Mouse (Mus musculus): ENCODE results near the gene Klhl41.
A peak's percentile ranks its signal among the peaks of the same experiment; 100 is the strongest.

The Klhl41 gene

DNA sequence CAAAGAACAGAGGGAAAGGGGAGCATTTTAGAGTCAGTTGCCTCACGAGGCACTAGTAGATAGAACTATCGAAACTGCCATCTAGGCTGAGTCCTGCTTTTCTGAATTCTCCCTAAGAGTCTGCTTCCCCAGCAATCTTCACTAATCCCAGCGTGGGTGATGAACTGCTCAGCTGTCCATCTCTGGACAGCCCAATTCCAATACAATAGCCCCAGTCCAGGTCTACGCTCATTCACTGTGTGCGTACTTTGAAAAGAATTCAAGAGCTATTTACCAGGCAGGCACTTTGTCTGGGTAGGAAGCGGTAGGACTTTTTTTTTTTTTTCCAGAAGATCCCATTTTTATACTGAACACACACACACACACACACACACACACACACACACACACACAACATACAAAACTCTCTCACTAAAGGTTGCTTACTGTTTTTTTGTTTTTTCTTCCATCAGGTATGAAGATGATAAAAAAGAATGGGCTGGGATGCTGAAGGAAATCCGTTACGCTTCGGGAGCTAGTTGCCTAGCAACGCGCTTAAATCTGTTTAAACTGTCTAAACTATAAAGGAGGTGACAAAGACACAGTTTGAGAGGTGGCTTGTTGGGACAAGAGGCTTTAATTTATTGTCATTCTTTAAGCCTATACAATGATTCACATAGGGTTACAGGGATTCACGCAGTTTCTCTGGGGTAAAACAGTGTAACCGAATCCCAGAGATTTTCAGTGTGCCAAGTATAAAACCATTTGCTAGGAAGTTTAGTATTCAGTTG lies 13.3 kb downstream of the Klhl41 start:
- DNase-seq (ENCODE audit: low spot score): peak; percentile 9

DNA sequence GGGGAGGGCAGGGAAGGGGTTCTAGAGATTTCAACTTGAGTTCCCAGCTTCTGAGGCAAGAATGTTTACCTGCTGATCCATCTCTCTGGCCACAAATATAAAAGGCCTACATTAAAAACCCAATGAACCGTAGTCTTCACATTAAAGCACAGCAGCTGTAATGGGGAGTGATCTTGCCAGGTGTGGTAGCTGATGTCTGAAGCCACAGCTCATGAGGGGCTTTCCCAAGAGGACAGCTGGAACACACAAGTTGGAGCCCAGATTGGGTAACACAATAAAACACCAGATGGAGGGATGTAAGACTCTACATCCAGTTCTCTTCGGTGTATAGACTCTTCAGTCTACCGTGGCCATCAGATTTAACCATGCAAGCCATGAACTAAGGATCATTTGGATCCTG lies 14.6 kb downstream of the Klhl41 start:
- DNase-seq (ENCODE audit: low spot score): no peak

- no peak for DNase-seq (ENCODE audit: low spot score)
These were observed 20.3 kb downstream of the Klhl41 start for GRCm38 (mm10) chr2:69690214-69690613.

DNA sequence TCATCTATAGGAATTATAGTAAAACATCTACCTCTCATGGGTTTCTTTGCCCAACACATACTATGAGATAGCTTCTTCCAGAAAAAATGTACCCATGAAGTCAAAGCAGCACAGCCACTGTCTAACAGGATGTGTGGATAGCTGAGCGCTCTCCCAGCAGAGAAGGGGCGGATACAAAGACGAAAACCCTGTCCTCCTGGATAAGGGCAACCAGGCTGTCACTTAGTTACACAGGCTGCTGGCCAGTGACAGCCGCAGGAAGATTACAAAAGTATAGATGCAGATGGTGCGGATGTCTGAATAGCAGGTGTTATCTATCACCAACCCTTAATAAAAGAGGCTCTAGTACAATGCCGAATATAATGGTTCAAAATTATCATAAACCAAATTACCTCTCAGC lies 20.9 kb downstream of the Klhl41 start:
- DNase-seq (ENCODE audit: low spot score): no peak

DNA sequence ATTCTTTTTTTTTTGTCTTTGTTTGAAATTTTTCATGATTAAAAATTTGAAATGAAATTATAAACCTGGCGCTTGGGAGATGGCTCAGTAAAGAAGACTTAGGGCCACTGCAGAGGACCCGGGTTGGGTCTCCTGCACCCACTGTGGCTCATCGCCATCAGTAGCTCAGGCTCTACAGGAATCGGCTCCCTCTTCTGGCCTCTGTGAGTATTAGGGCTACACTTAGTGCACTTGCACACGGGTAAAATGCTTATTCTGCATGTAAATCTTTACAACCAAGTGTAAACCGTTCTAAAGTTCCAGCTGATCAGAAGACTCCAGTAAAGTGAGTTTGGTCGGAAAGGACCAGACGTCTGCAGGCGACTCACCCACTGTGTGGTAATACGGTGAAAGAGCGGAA lies 23.6 kb downstream of the Klhl41 start:
- DNase-seq (ENCODE audit: low spot score): no peak

GRCm38 (mm10) chr2:69700446-69700845 lies 30.5 kb downstream of the Klhl41 start:
- no peak for DNase-seq (ENCODE audit: low spot score)

- DNase-seq (ENCODE audit: low spot score): no peak
These were observed 42.3 kb downstream of the Klhl41 start for GRCm38 (mm10) chr2:69712171-69712570.

DNA sequence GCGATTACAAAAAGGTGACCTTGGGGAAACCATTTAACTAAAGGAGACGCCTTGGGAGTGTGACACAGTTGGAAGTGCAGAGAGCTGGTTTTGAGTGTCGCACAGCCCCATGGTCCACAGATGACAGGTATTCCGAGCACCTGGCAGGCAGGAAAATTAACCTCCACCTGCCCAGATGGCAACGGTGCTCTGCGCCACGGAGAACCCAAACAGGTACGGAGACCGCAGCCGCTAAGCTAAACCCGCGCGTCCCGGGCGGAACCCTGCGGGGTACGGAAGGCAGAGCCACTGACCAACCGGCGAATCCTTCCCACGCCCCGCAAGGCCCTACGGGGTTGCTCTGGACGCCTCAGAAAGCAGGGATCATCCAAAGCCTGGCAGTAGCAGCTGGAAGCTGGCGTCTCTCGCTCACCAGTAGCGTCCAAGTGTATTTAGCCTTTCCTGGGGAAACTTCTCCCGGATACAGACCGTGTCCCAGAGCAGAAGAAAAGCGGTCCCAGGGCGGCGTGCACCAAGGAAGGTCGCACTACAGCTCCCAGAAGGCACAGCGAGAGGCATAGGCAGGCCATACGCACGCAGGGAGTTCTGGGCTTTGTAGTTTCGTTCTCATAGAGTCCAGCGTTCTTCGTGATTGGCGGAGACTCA lies 43.2 kb downstream of the Klhl41 start, which contains the start of gene Fastkd1:
TSS of gene Fastkd1 (minus strand) at position 536 of the 645 bp plus-strand sequence.
- peak; percentile 85 for DNase-seq (ENCODE audit: low spot score)

- no peak for DNase-seq (ENCODE audit: low spot score)
These were observed 43.7 kb downstream of the Klhl41 start for GRCm38 (mm10) chr2:69713626-69714014.

DNA sequence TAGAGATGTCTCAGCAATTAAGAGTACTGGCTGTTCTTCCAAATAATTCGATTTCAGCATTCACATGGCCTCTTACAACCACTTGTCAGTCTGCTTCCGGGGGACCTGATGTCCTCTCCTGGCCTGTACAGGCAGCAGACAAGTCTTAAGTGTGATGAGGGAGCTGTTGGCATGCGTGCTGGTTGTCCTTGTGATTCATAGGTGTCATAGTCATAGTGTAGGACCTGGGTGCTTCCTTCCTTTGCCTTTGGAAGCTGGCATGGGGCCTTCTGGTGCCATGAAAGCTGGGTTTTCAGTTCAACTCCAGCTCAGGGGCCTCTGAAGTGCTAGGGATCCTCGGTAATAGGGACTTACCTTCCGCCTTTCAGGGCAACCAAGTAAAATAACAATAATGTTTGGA lies 44.2 kb downstream of the Klhl41 start:
- no peak for DNase-seq (ENCODE audit: low spot score)

- DNase-seq (ENCODE audit: low spot score): no peak
These were observed 46.6 kb downstream of the Klhl41 start for GRCm38 (mm10) chr2:69716483-69716882.

- DNase-seq (ENCODE audit: low spot score): no peak
These were observed 49.2 kb downstream of the Klhl41 start for GRCm38 (mm10) chr2:69719121-69719520.

DNA sequence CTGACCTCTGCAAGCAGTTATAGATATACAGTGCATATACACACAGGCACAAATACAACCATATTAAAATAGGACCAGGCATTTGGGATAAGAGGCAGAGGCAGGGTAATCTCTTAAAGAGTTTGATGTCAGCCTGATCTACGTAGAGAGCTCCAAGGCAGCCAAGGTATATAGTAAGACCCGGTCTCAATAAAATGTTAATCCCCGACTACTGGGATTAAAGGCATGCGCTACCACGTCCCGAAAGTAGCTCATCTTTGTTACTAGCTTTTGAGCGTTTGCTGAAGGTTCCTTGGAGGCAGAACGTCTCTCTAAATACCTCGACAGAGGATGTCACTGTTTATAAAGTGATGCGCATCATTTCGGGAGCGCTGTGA lies 52.3 kb downstream of the Klhl41 start, which contains the start of gene Ppig:
TSS of gene Ppig (plus strand) at position 273 of the 377 bp plus-strand sequence.
- no peak for DNase-seq (ENCODE audit: low spot score)

DNA sequence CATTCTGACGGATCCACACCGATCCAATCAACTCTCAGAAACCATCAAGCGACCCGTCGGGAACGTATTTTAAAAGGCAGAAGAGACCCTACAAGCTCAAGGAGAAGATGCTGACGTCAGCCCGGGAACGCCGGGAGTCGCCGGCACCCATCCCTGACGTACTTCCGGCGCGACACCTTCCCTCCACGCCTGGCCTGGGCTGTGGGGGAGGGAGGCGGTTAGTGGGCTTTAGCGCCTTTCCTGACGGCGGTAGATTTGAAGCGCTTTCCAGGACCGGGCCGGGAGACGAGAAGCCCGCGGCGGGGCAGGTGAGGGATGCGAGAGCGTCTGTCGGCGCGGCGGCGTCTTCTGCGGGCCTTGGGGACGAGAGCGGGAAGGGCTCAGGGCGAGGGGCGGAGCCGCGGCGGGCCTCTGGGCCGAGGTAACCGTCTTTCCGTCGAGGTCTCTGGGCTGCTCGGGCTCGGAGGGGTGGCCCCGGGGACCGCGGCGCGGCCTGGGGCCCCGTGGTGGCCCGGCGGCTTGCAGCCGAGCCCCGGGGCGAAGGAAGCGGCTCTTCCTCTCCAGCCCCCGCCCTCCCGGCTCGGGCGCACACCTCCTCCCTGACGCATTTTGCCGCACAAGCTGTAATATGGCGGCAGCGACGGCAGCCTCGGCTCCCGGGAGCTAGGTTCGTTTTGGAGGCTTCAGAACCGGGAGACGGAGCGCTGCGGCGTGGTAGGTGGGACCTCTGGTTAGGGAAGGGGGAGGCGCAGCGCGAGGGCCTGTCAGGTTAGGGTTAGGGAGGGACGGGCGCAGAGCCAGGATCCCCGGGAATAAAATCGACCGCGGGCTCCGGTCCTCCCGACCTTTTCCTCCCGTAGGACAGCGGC lies 53.0 kb downstream of the Klhl41 start:
- peak; percentile 95 for DNase-seq (ENCODE audit: low spot score)

GRCm38 (mm10) chr2:69723519-69723825 lies 53.6 kb downstream of the Klhl41 start:
- no peak for DNase-seq (ENCODE audit: low spot score)
